Mouse (Mus musculus): ENCODE results near the gene Odf3b.

- TF ChIP-seq CTCF (IDR thresholded peaks at IDR 0.05; ENCODE audit: low read depth) (no peak), EP300 (IDR thresholded peaks at IDR 0.05; ENCODE audit: low read depth) (no peak)
Measured at GRCm38 (mm10) chr15:89377938-89378828, 899 bp downstream of the Odf3b start.
